Mouse (Mus musculus) R1 (cell line): ENCODE measurements around the gene Alyref2.

Experiments used
- DNase-seq: peaks from one replicate; pipeline ENCODE4 v3.0.0-alpha.2; 2018; ENCODE audit warnings: low read depth, low spot score

Alyref2 gene

GRCm38 (mm10) chr1:171501016-171501610, 2.2 kb upstream of the Alyref2 start:
- DNase-seq, result no peak

DNA sequence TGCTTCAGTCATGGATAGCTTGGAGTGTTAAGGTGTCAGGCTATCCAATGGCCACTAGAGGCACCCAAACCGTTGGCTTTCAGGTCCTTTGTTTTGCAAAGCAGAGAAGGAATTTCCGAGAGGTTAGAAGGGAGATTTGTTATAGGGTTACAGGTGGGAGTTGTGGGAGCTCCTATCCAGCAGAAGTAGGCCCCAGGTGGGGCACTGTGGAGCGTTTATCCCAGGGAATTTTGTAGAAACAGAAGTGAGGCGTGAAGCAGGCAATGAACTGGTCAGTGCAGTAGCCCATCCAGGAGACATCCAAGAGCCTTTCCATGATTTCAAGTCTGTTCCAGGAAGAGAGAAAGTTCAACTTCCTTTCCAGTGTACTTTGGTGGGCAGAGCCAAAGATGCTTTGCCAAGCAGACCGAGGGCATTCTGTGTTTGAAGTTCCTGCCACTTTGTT, 1.6 kb upstream of the Alyref2 start:
- peak; percentile 92 for DNase-seq

- peak; percentile 94 for DNase-seq
These were observed 659 bp upstream of the Alyref2 start for GRCm38 (mm10) chr1:171502388-171503249.

DNA sequence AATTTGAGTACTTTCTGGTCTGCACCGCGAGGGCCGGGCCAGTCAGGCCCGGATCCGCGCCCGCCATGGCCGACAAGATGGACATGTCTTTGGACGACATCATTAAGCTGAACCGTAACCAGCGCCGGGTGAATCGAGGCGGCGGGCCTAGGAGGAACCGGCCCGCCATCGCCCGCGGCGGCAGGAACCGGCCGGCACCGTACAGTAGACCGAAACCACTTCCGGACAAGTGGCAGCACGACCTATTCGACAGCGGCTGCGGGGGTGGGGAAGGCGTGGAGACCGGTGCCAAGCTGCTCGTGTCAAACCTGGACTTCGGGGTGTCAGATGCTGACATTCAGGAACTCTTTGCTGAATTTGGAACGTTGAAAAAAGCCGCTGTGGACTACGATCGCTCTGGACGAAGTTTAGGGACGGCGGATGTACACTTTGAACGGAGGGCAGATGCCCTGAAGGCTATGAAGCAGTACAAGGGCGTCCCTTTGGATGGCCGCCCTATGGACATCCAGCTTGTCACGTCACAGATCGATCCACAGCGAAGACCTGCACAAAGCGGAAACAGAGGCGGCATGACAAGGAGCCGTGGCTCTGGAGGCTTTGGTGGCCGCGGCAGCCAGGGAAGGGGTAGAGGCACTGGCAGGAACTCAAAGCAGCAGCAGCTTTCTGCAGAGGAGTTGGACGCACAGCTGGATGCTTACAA, 464 bp downstream of the Alyref2 start:
- peak; percentile 70 for DNase-seq

GRCm38 (mm10) chr1:171504586-171504985, 1.3 kb downstream of the Alyref2 start:
- peak; percentile 2 for DNase-seq

- DNase-seq, result peak; percentile 58
These were observed 10.0 kb downstream of the Alyref2 start for GRCm38 (mm10) chr1:171513234-171513633.

DNA sequence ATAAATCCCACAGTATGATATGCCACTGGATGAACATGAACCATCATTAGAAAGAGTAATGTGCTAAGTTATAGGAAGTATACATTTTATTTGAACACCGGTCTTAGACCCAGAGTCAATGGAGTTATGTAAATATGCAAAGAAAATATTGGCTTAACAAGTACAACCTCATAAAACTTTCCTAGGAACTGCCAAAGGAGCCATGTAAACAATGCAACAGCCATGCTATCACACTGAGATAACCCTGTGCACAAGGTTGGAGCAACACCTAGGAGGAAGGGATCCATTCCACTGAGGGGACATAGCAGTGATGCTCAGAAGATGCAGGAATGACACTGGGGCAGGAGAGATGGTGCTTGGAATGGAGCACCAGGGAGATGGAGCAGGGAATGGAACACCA, 10.5 kb downstream of the Alyref2 start:
- DNase-seq, result no peak

DNA sequence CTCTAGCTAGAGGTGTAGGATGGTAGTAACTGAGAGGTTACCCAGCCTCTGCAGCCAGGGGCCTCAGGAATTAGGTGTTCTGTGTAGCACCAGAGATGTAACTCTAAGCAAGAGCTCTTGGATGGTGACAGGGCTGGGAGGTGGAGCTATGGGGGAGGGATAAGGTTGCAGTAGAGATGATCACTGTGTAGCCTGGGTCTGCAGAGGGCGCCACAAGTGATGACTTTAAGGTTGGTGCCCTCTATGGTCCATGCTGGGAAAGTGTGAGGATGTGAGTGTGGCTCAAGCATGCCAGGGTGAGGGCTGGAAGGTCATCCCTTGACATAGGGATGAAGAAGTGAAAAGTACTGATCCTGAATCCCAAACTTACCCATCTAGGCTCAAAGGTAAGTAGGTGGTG, 11.8 kb downstream of the Alyref2 start:
- DNase-seq, result peak; percentile 36

GRCm38 (mm10) chr1:171515557-171515956, 12.3 kb downstream of the Alyref2 start:
- no peak for DNase-seq

GRCm38 (mm10) chr1:171531367-171531766, 28.1 kb downstream of the Alyref2 start:
- DNase-seq, result no peak

GRCm38 (mm10) chr1:171532830-171533229, 29.6 kb downstream of the Alyref2 start:
- DNase-seq, result no peak

DNA sequence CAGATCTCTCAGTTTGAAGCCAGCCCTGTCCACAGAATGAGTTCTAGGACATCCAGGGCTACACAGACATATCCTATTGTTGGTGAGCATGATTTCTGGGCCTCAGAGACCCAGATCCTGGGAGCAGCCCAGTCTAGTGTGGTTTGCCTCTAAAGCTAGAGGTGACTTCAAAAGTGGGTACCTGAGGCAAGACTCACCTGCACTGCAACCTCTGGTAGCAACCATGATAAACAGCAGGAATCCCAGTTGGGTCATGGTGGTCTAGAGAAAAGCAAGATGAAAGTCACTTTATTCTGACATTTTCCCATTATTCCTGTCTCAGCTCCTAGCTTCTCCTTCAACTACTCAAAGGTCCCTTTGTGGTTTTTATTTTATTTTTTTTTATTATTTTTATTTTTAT, 31.3 kb downstream of the Alyref2 start:
- peak; percentile 56 for DNase-seq

DNA sequence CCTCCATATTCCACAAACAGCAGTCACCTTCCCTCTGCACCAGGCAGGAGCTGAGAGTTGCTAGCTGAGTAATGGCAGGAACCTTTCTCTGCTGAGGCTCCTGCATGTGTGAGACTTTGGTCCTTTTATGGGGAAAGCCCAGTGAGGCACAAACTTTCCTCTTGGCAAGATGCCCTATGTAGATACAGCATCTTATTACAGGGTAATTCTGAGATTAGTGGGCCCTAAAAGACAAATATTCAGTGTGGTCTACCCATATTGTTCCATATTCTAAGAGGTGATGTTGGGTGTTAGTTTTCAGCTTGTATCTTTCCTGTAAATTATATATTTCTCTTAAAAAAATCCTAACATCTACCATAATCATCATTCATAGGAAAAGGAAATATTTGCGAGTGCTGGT, 31.9 kb downstream of the Alyref2 start, which contains the start of gene Itln1:
Itln1 (minus strand) TSS at position 101 of the 400 bp plus-strand sequence.
- no peak for DNase-seq

DNA sequence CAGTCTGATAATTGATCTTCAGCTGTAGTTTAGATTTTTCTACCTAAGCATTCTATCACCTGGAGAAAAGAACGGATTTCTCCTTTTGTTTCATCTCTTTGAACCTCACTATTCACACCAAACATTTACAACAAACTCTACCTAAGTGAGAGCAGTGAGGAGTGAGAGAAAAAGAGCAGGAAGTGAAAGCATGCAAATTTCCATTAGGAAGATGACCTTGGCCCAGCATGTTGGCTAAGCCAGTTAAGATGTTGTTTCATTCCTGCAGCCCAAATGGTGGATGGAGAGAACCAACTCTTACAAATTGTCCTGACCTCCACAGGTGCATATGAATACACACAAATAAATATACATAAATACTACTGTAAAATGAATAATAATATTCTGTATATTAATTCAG, 37.4 kb downstream of the Alyref2 start:
- peak; percentile 61 for DNase-seq

- no peak for DNase-seq
These were observed 48.0 kb downstream of the Alyref2 start for GRCm38 (mm10) chr1:171551326-171551725.

- DNase-seq, result no peak
These were observed 49.0 kb downstream of the Alyref2 start for GRCm38 (mm10) chr1:171552230-171552629.

DNA sequence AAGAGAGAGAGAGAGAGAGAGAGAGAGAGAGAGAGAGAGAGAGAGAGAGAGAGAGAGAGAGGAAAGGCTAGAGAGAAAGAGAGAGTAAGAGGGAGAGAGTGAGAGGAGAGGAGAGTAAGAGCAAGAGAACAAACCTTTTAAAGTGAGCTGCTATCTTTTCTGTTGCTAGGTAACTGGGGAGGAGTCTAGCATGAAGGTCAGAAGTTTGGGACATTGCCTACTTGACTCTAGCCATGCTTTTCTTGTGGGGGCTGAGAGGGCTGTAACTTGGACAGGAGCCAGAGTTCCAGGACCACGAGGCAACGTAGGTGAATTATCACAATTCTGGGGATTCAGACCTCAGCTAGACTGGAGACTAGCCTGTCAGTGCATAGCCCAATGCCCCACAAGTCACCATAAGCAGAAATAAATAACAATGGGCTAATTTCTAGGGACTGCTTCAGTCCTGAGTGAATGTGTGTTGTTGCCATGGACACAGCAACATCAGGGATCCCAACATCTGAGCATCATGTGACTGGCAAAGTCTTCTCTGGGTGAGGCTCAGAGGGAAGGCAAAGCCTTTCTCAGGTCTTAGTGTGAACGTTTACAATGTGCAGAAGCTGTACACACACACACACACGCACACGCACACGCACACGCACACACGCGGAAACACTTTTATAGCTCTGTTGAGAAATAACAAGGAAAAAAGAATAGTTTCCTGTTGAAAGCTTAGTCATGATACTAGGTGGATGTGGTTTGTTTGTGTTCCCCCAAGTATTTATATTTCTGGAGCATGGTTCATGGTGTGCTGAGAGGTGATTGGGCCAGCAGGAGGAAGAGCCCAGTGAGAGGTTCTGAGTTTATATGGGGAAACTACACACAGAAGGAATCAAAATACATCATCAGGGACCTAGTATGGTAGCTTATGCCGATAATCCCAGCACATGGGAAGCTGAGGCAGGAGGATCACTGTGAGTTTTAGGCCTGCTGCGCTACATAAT, 50.4 kb downstream of the Alyref2 start:
- DNase-seq, result peak; percentile 74
